Mouse (Mus musculus): ENCODE measurements around the gene Hhipl1. TPM values are rescaled to one million over a fixed set of nuclear protein-coding genes. Genes with fewer than 3 reads are reported as not detected.

Gene Hhipl1
- polyA plus RNA-seq, 1 experiment, result 0.54 TPM

- 68% methylated on average over 6 of the region's 6 CpGs for WGBS
- Histone ChIP-seq H3K27ac (ENCODE audit: control insufficient read depth, insufficient read depth, low read length) (no peak overlapping the region), H3K4me1 (replicated peaks; ENCODE audit: control insufficient read depth, insufficient read depth, low read length) (no peaks in the 10 kb centered on the region), H3K4me3 (ENCODE audit: control insufficient read depth, insufficient read depth, low read length) (no peak overlapping the region), H3K36me3 (ENCODE audit: control insufficient read depth, insufficient read depth, low read length) (no peaks in the 10 kb centered on the region), H3K27me3 (ENCODE audit: control insufficient read depth, insufficient read depth, low read length) (no peaks in the 10 kb centered on the region)
- TF ChIP-seq CTCF (IDR thresholded peaks at IDR 0.05; ENCODE audit: borderline replicate concordance, control insufficient read depth, extremely low read depth, insufficient read depth, low read length, poor library complexity) (no peak), POLR2A (IDR thresholded peaks at IDR 0.05; ENCODE audit: control insufficient read depth, extremely low read depth, insufficient read depth, low read length, poor library complexity) (no peak)
- DNase-seq, result no peak
Observed at GRCm38 (mm10) chr12:108371429-108371765, 65.3 kb downstream of the Hhipl1 start.

GRCm38 (mm10) chr12:108372241-108372640 lies 66.2 kb downstream of the Hhipl1 start:
- Histone ChIP-seq H3K27me3 (ENCODE audit: control insufficient read depth, insufficient read depth, low read length) (no peaks in the 10 kb centered on the region), H3K4me3 (ENCODE audit: control insufficient read depth, insufficient read depth, low read length) (no peak overlapping the region), H3K27ac (ENCODE audit: control insufficient read depth, insufficient read depth, low read length) (no peak overlapping the region), H3K36me3 (ENCODE audit: control insufficient read depth, insufficient read depth, low read length) (no peaks in the 10 kb centered on the region), H3K4me1 (replicated peaks; ENCODE audit: control insufficient read depth, insufficient read depth, low read length) (no peaks in the 10 kb centered on the region; the same call in 1 of the 2 replicates)
- 94% methylated on average over 17 of the region's 17 CpGs for WGBS
- no peak for DNase-seq
- no peak for TF ChIP-seq CTCF (IDR thresholded peaks at IDR 0.05; ENCODE audit: borderline replicate concordance, control insufficient read depth, extremely low read depth, insufficient read depth, low read length, poor library complexity)
- TF ChIP-seq POLR2A (IDR thresholded peaks at IDR 0.05; ENCODE audit: control insufficient read depth, extremely low read depth, insufficient read depth, low read length, poor library complexity), result no peak

- no peak for DNase-seq
- H3K27ac ChIP-seq (ENCODE audit: control insufficient read depth, insufficient read depth, low read length), result no peak overlapping the region
- H3K27me3 ChIP-seq (ENCODE audit: control insufficient read depth, insufficient read depth, low read length), result no peaks in the 10 kb centered on the region
Observed at GRCm38 (mm10) chr12:108373611-108374010, 67.5 kb downstream of the Hhipl1 start.

GRCm38 (mm10) chr12:108374689-108375088 lies 68.6 kb downstream of the Hhipl1 start:
- H3K4me3 ChIP-seq (ENCODE audit: control insufficient read depth, insufficient read depth, low read length), result no peak overlapping the region
- TF ChIP-seq POLR2A (IDR thresholded peaks at IDR 0.05; ENCODE audit: control insufficient read depth, extremely low read depth, insufficient read depth, low read length, poor library complexity) (no peak), CTCF (IDR thresholded peaks at IDR 0.05; ENCODE audit: borderline replicate concordance, control insufficient read depth, extremely low read depth, insufficient read depth, low read length, poor library complexity) (no peak)
- H3K27me3 ChIP-seq (ENCODE audit: control insufficient read depth, insufficient read depth, low read length), result no peaks in the 10 kb centered on the region
- 89% methylated on average over 8 of the region's 8 CpGs for WGBS
- no peak for DNase-seq
- H3K4me1 ChIP-seq (replicated peaks; ENCODE audit: control insufficient read depth, insufficient read depth, low read length), result no peaks in the 10 kb centered on the region; the same call in 1 of the 2 replicates
- no peaks in the 10 kb centered on the region for H3K36me3 ChIP-seq (ENCODE audit: control insufficient read depth, insufficient read depth, low read length)
- H3K27ac ChIP-seq (ENCODE audit: control insufficient read depth, insufficient read depth, low read length), result no peak overlapping the region

More at GRCm38 (mm10) chr12:108373611-108374010, 67.5 kb downstream of the Hhipl1 start:
- WGBS, result 71% methylated on average over 9 of the region's 9 CpGs
- no peak overlapping the region for H3K4me3 ChIP-seq (ENCODE audit: control insufficient read depth, insufficient read depth, low read length)
- no peaks in the 10 kb centered on the region; the same call in 1 of the 2 replicates for H3K4me1 ChIP-seq (replicated peaks; ENCODE audit: control insufficient read depth, insufficient read depth, low read length)
- H3K36me3 ChIP-seq (ENCODE audit: control insufficient read depth, insufficient read depth, low read length), result no peaks in the 10 kb centered on the region
- TF ChIP-seq POLR2A (IDR thresholded peaks at IDR 0.05; ENCODE audit: control insufficient read depth, extremely low read depth, insufficient read depth, low read length, poor library complexity) (no peak), CTCF (IDR thresholded peaks at IDR 0.05; ENCODE audit: borderline replicate concordance, control insufficient read depth, extremely low read depth, insufficient read depth, low read length, poor library complexity) (no peak)

GRCm38 (mm10) chr12:108378379-108379133 lies 72.5 kb downstream of the Hhipl1 start:
- DNase-seq, result no peak
- Histone ChIP-seq H3K27me3 (ENCODE audit: control insufficient read depth, insufficient read depth, low read length) (no peaks in the 10 kb centered on the region), H3K4me1 (replicated peaks; ENCODE audit: control insufficient read depth, insufficient read depth, low read length) (no peaks in the 10 kb centered on the region; the same call in 1 of the 2 replicates), H3K27ac (ENCODE audit: control insufficient read depth, insufficient read depth, low read length) (no peak overlapping the region), H3K36me3 (ENCODE audit: control insufficient read depth, insufficient read depth, low read length) (no peaks in the 10 kb centered on the region), H3K4me3 (ENCODE audit: control insufficient read depth, insufficient read depth, low read length) (no peak overlapping the region)
- 88% methylated on average over 13 of the region's 13 CpGs for WGBS
- no peak for TF ChIP-seq CTCF (IDR thresholded peaks at IDR 0.05; ENCODE audit: borderline replicate concordance, control insufficient read depth, extremely low read depth, insufficient read depth, low read length, poor library complexity)
- TF ChIP-seq POLR2A (IDR thresholded peaks at IDR 0.05; ENCODE audit: control insufficient read depth, extremely low read depth, insufficient read depth, low read length, poor library complexity), result no peak

Other genes starting within 250 kb of the Hhipl1 start
- gene Setd3, start 127.0 kb upstream of the Hhipl1 start, polyA plus RNA-seq (2012; rRNA removed), result 27.6 and 28.5 TPM in 2 replicates
- gene Ccnk, start 126.7 kb upstream of the Hhipl1 start, polyA plus RNA-seq (2012; rRNA removed), result 36.2 and 39.3 TPM in 2 replicates
- 26.1 and 35.2 TPM in 2 replicates for gene Ccdc85c, start 30.8 kb upstream of the Hhipl1 start, polyA plus RNA-seq (2012; rRNA removed)
- gene Cyp46a1, start 28.1 kb downstream of the Hhipl1 start, polyA plus RNA-seq (2012; rRNA removed), result 0.50 and 0.69 TPM in 2 replicates
- gene Eml1, start 64.7 kb downstream of the Hhipl1 start, polyA plus RNA-seq (2012; rRNA removed), result 4.9 and 6.4 TPM in 2 replicates
- 147 and 172 TPM in 2 replicates for gene Evl, start 248.4 kb downstream of the Hhipl1 start, polyA plus RNA-seq (2012; rRNA removed)

Data from thymus, adult 2 months (tissue).